Mouse (Mus musculus): ENCODE results near the gene Trim59. TPM values are rescaled to one million over a fixed set of nuclear protein-coding genes. Genes with fewer than 3 reads are reported as not detected.

Trim59 gene
- total RNA-seq, 1 experiment from 2014 or later: 46.2 TPM

GRCm38 (mm10) chr3:69006246-69006760 lies 38.3 kb downstream of the Trim59 start:
- no peak for ATAC-seq (replicated peaks; ENCODE audit: low read depth, poor library complexity, severe bottlenecking)

GRCm38 (mm10) chr3:69005338-69006245 lies 39.0 kb downstream of the Trim59 start:
- peak; percentile 51 for ATAC-seq (replicated peaks; ENCODE audit: low read depth, poor library complexity, severe bottlenecking)

DNA sequence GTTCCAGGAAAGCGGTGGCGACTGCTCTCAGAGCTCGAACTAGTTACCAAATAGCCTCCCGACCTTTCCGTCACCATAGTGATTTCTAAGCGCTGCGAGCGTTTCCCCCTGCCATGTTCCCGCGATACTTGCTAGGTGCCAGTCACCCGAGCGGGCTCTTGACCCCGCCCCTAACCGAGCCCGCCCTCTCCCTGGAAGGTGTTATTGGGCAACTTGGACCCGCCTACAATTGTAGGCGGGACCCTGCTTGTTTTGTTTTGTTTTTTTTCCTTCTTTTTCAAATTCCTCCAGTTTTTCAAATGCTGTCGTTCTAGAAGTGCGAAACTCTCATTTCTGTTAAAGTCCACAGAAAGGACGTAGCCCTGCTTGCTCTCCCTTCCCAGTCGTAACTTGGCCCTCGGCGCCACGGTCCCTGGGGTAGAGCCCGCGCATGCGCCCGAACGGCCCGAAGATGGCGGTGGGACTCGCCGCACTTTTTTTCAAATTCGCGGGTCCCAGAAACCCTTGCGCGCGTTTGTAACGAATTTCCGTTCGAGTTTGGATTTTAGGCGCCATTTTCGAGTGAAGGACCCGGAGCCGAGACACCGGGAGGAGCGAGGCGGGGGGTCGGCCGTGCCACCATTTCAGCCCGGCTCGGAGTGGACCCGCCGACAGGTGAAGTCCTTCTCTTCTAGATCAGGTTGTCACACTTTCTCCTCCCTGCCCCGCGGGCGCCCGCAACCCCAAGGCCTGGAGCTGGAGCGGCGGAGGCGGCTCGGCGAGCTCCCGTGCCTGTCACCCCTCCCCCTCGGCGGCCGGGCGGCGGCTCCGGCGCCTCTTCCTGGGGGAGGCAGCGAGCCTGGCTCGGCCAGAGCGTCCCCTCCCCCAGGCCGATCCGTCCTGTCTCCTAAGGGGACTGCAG lies 39.9 kb downstream of the Trim59 start, which contains the start of the genes Ift80 and Smc4:
TSS of gene Ift80 (minus strand) at position 134 of the 901 bp plus-strand sequence.
TSS of gene Smc4 (plus strand) at position 302 of the 901 bp plus-strand sequence.
- peak; percentile 88 for ATAC-seq (replicated peaks; ENCODE audit: low read depth, poor library complexity, severe bottlenecking)

DNA sequence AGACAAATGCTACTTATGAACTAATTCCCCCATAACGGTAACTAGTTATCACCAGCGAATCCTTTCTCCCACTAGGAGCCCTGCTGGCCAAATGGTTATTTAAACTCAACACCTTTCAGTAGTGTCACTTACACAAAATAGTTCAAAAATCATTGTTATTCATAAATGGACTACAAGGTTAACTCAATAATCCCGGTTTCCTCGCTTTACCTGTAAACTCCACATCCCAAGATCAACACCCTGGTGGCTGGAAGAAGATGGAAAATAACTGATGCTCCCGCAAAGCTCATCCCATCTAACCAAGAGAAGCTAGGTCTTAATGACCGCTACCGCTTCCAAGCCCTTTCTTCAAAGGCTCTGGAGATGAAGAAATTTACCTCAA lies 40.5 kb downstream of the Trim59 start:
- peak; percentile 8; the same call in 1 of the 2 replicates for ATAC-seq (replicated peaks; ENCODE audit: low read depth, poor library complexity, severe bottlenecking)

DNA sequence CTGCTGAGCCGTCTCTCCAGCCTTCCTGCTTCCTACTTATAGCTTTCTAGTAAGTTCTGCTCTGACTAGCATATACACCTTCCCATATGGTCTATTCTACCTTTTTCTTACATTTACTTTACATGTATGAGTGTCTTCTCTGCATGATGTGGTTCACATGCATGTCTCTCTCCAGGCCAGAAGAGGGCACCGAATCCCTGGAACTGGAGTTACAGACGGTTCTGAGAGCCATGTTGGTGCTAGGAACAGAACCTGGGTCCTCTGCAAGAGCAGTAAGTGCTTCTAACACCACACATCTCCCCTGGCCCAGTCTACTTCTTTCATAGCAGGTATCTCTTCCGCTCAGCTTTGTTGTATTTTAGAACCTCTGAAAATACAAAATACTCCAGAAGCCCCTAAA lies 41.8 kb downstream of the Trim59 start:
- ATAC-seq (replicated peaks; ENCODE audit: low read depth, poor library complexity, severe bottlenecking): no peak

DNA sequence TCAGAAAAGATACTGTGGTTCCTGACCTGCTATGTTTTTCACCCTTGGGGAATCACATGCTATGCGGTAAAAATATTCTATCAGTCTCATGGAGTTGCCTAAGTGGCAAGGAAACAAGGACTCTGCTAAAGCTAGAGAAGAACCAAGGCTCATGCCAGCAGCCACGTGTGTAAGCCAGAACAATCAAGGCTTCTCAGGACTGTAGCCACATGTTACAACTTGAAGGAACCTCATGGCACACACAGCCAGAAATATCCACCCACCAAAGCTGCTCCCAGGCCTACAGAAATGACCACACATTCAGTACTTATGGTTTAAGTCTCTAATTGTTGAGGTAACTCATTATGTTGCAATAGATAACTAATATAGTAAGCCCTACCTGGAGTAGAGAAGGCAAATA lies 58.0 kb downstream of the Trim59 start:
- ATAC-seq (replicated peaks; ENCODE audit: low read depth, poor library complexity, severe bottlenecking): no peak

Other genes starting within 250 kb of the Trim59 start
- gene 1110032F04Rik, start 175.2 kb downstream of the Trim59 start, total RNA-seq (2017): 0.09 TPM in 1 of 2 replicates, not detected in the other
- gene Ift80, start 40.2 kb downstream of the Trim59 start, total RNA-seq (2017): 23.0 and 23.9 TPM in 2 replicates
- gene Smc4, start 40.0 kb downstream of the Trim59 start, total RNA-seq (2017): 723 and 854 TPM in 2 replicates
- gene Kpna4, start 82.4 kb upstream of the Trim59 start, total RNA-seq (2017): 52.9 and 65.0 TPM in 2 replicates
- not detected in 2 replicates for gene Arl14, start 177.7 kb upstream of the Trim59 start, total RNA-seq (2017)

All from common myeloid progenitor, adult 5-6 weeks (primary cell).